Mouse (Mus musculus) kidney, adult 2 months (tissue): ENCODE data around the gene Syt5.

Experiments used
- CTCF ChIP-seq: fragments of 200-500 bp; conservative IDR thresholded peaks from 2 replicates; pipeline ENCODE4 v1.5.1; 2011; ENCODE audit warnings: low read depth, mild to moderate bottlenecking, control low read depth, low read length, moderate library complexity, mixed read lengths; ENCODE audit not compliant: insufficient read depth, insufficient read length
- POLR2A ChIP-seq: fragments of 200-500 bp; IDR thresholded peaks from one replicate; pipeline ENCODE4 v1.6.1; 2011; ENCODE audit warnings: low read depth, low read length, control low read depth

- TF ChIP-seq CTCF, result no peak
- no peak for TF ChIP-seq POLR2A
Measured at GRCm38 (mm10) chr7:4513829-4514712, 33.3 kb downstream of the Syt5 start.
